Mouse (Mus musculus) c-Kit-positive CD71-positive TER-119-negative erythroid progenitor cells, embryonic 14.5 days (primary cell): ENCODE measurements around the gene Gm17334.

ENCODE experiments used
- DNase-seq: peaks from one replicate; pipeline ENCODE4 v3.0.0-alpha.2; 2013; ENCODE audit warnings: low read depth

The Gm17334 gene

DNA sequence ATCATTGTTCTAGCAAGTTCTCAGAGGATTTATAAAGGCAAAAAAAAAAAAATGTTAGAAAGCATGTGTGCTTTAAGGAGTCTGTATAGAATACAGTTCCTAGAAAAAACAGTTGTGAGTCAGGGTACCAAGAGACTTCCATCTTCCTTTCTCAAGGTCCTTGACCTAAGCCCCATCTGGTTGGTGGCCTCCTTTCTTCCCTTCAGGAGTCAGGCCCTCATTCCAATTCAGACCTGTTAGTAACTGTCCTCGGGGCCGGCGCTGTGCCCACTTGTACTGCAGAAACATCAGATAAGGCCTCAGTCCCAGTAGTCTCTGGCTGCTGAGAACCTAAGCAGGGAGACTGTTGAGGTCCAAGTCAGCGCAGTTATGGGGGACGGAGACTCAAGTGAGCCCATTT lies at the start of gene Gm17334:
TSS of gene Gm17334 (minus strand) at position 101 of the 400 bp plus-strand sequence.
- no peak for DNase-seq

- DNase-seq: no peak
Observed at GRCm38 (mm10) chr11:53821945-53822338, 49.0 kb upstream of the Gm17334 start.

DNA sequence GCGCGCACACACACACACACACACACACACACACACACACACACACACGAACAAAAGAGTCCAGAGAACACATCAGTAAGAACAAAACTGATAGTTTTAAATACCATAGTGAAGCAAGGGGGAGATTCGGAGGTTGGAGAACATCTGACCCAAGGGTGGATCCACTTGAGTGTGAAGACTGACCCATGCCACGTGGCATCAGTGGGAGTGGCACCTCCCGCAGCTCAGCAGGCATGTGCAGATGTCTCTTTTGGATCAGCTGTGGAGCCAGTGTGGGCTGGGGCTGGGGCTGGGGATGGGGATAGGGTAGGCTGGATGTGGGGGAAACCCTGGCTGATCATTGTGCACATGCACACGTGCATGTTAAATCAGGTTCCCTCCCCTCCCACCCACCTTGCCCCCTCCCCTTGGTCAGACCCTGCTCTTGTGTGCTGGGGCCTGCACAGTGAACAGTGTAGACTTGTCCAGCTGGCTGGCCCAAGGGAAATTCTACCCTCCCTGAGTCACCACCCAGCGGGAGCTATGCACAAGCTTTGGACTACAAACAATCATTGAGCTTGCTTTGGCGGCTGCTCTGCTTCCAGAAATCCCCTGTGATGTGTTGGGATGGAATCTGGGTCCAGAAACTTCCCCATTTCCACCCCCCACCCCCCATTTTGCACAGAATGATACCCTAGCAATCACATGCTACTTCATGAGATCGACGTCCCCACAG lies 48.4 kb upstream of the Gm17334 start:
- no peak for DNase-seq

GRCm38 (mm10) chr11:53820516-53821170 lies 47.7 kb upstream of the Gm17334 start:
- DNase-seq: no peak

DNA sequence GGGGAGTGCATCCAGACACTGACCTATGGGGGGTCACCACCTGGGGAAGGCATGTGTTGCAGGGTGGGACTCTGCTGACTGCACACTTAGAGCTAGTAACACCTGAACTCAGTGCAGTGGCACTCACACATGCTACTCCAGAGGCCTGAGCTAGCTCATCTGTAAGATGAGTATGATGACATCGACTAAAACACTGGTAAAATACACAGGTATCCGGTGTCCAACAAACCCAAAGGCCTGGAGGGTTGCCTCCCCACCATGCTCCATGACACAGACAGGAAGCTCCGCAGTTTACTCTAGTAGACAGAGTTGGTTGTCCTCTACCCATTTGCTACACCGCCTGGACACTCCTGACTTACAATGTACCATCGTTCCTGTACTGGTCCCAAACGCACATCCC lies 46.5 kb upstream of the Gm17334 start:
- DNase-seq: no peak

- DNase-seq: no peak
Observed at GRCm38 (mm10) chr11:53818794-53819193, 45.8 kb upstream of the Gm17334 start.

- no peak for DNase-seq
Observed at GRCm38 (mm10) chr11:53816841-53817375, 43.9 kb upstream of the Gm17334 start.

GRCm38 (mm10) chr11:53814810-53815209 lies 41.8 kb upstream of the Gm17334 start:
- DNase-seq: no peak

DNA sequence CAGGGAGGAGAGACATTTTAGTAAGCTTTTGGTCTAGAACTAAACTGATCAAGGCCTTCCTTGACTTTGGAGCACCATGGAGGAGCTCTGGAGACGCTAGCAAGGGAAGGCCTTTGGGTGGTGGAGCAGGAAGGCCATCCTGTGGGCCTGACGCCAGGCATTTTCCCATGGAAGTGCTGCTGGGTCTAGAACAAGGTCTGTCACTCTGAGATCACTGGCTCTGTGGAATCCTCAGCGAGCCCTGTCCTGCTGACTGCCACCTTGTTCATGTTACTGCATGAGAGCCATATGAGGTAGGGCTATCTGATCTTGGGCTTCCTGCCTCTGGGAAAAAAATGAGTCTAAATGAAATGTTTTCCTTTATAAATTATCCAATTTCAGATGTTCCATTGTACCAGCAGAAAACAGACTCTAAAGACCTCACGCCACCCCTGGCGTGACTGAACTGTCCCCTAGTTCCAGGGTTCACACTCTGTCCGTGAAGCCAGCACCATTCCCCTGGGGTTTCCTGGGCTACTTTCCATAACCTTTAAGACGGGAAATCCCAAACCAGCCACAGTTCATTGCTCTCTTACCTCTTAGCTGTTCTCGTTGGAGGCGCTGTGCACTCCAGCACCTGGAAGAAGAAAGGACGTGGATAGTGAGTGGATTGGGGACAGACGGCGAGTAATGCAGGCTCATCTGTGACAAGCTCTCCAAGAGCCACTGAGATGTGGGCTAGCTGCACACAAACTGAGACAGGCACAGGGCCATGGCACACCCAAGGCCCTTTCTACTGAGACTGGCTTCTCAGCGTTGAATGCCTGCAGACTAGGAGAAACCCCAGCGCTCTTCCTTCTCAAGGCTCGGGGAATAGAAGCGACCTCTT lies 40.2 kb upstream of the Gm17334 start:
- DNase-seq: no peak

DNA sequence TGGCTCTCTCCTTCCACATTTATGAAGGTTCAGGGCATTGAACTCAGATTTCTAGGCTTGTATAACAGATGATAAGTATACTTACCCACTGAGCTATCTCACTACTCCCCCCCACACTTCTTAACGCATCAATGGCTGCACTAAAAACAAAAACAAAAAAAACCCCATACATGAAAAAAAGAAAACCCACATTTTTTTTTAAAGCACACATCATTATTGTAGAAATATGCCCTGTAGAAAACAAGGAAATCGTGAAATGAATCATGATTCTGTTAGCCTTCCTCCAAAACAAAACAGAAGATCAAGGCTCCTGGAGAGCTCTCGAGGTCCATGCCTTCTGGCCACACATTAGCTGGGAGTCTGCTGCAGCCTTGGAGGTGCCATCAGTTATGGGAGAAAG lies 38.3 kb upstream of the Gm17334 start:
- no peak for DNase-seq

DNA sequence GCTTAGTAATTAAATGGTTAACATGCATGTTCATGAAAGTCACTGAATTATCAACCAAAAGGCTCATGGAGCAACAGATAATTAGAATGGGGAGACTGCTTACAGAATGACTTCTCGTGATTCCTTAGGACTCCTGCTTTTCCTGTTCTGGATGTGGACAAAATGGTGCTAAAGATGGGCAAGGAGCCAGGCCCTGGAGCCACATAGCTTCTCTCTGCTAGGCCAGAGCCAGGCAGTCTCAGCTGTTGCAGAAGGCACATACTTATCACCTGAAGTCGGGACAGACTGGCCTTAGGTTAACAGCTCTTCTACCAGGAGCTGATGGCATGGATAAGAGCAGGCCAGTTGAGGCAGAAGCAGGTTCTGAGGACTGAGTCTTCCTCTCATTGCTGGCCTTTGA lies 37.8 kb upstream of the Gm17334 start:
- no peak for DNase-seq

DNA sequence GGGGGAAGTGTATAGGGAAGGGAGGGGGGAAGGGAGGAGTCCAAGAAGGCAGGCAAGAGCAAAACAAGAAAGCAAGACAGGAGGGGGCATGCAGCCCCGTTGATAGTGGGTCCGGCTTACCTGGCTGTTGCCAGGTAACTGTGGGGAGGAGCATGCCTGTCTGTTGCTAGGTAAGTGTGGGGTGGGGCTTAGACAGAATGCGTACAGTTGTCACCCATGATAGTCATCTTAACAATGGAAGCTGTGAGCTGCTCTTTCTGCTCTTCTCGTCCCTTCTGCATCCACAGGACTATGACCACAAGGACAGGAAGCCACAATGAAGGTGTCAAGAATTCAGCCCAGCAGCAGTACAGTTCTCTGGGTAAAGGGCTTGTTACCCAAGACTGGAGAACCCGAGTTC lies 37.2 kb upstream of the Gm17334 start:
- no peak for DNase-seq

DNA sequence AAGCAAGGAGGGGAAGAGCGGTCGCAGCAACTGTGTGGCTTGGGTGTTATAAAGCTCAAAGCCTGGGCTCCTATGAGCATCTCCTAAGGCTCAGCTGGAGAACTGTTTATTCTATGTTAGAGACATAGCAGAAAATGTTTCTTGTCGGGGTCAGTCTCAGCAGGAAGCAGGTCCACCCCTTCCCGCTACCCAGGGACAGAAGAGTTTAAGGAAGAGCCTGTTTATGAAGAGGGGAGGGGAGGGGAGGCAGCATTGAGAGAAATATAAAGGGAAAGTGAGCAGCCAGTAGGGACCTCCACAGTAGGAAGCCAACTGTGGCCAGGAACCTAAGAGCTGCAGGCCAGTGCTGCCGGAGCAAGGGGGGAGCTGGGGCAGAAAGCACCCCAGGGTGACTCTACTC lies 36.4 kb upstream of the Gm17334 start:
- DNase-seq: no peak

DNA sequence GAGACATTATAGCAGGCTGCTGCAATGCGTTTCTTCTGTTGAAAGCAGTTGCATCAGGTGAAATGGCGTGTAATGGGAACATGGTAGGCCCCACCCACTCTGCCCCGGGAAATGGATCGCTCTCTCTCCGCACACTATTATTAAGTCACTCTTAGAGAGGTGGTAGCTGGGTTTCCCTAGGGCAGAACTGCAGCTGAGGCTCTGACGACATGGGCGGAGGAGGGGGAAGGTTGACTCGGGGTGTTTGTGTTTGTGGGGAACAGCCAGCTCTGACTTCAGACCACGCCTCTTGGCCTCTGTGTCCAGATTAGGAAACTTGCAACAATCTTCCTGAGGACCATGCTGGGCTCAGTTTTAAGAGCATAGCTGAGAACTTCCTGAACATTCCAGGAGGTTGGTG lies 32.8 kb upstream of the Gm17334 start:
- no peak for DNase-seq

- no peak for DNase-seq
Observed at GRCm38 (mm10) chr11:53804569-53805344, 31.8 kb upstream of the Gm17334 start.

- no peak for DNase-seq
Observed at GRCm38 (mm10) chr11:53803494-53803893, 30.5 kb upstream of the Gm17334 start.

GRCm38 (mm10) chr11:53803093-53803492 lies 30.1 kb upstream of the Gm17334 start:
- no peak for DNase-seq

GRCm38 (mm10) chr11:53800975-53801374 lies 28.0 kb upstream of the Gm17334 start:
- no peak for DNase-seq

DNA sequence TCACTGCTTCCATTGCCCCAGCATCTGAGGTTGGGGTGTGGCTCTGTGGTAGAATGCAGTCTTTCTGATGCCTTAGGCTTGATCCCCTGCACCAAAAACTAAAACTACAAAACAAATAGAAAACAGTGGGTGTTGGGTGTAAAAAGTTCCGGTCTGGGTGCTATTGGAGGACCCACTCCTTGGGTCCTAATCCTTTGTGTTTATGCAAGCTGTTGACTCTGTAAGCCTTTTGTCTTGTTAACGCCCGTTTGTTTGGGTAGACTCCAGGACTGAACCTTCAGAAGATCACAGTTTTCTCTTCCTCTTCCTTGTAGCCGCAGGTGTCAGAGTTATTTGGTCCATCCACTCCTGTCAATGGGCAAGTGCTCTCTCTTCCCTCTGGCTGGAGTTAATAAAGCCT lies 27.0 kb upstream of the Gm17334 start:
- no peak for DNase-seq

DNA sequence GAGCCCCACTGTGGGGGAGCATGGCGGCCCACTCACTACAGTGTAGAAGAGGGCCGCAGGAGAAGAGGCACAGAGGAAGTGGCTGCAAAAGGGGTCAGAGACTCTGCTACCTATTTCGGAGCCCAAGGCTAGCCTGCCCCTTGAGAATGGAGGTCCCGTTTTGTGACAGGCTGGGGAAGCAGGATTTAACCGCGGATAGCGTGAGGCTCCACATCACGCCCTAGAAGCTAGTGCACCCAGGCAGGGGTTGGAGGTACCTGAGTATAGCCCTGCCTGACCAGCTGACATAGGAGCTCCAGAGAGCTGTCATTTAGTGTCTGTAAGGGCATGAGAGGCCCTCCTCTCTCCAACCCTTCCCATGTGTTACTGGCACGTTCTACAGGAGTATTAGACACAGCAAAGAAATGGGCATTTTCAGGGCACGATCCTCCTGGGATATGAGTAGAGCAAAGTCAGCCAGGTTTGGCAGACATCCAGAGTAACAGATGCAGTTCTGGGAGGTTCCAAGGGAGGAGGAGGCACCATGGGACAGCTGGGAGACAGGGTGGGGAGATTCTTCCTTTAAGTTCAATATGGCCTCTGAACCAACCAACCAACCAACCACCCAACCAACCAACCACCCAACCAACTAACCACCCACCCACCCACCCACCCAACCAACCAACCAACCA lies 25.2 kb upstream of the Gm17334 start:
- DNase-seq: no peak

DNA sequence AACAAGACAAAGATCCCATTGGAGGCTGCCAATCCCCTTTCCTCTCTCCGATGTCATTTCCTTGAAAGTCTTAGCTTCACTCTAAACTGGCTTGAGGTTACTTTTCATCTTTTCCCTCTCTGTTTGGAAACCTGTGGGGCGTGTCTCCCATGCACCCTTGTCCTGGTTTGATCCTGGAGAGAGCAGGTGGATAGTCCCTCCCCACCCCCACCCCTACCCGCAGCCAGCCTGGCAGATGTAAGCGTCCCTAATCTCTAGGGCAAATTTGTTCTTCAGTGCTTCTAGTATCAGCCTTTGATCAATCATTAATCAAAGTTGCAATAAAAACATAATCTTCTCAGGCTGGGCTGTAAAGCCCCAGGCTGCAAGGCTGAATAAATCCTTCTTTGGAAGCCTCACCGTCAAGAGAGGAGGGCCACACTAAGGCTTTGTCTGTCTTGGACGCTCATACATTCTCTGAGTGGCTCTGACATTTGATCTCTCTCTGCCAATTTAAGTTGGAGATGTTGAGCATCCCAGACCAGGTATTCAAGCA lies 24.5 kb upstream of the Gm17334 start:
- DNase-seq: no peak
